Mouse (Mus musculus) brain, embryonic 18.5 days (tissue): ENCODE measurements around the gene Pth1r.

ENCODE experiments used
- DNase-seq: peaks from one replicate; pipeline ENCODE4 v3.0.0-alpha.2; 2012; ENCODE audit warnings: low read depth, low spot score

Gene Pth1r

GRCm38 (mm10) chr9:110750404-110751187, 3.7 kb upstream of the Pth1r start:
- DNase-seq: no peak

DNA sequence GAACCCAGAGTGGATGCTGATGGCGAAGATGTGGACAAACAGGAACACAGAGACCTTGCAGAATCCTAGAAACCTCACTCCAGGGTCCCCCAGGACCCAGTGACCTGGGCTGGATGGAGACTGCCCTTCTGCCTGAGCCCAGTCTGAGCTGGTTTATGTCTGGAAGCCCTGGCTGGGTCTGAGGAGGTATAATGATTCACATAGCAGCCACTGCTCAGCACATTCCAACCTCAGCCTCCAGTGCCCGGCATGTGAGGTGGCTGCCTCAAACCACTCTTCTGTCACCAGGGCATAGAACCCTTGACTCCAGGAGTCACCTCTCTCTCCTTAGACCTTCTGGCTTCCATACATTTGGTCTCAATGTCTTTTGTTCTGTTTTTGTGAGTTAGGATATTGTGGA, 1.5 kb upstream of the Pth1r start:
- no peak for DNase-seq

DNA sequence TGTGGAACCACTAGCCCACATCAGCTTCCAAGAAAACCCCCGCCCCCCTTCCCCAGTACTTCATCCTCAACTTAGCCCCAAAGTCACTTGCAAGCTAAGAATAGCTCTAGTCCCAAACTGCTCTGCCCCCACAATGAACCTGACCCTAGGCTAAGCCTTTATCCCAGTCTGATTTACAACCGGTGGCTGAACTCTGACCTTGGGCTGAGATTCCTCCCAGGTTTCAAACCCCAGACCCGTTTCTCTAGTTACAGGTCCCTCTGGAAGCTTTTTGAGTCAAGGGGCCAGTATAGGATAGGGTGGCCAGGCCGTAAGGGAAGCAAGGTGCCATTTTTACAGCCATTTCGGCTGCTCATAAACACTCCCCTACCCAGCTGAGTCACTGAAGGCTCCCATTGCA, 707 bp downstream of the Pth1r start:
- no peak for DNase-seq

- DNase-seq: no peak
These were observed 1.2 kb downstream of the Pth1r start for GRCm38 (mm10) chr9:110745752-110746151.

DNA sequence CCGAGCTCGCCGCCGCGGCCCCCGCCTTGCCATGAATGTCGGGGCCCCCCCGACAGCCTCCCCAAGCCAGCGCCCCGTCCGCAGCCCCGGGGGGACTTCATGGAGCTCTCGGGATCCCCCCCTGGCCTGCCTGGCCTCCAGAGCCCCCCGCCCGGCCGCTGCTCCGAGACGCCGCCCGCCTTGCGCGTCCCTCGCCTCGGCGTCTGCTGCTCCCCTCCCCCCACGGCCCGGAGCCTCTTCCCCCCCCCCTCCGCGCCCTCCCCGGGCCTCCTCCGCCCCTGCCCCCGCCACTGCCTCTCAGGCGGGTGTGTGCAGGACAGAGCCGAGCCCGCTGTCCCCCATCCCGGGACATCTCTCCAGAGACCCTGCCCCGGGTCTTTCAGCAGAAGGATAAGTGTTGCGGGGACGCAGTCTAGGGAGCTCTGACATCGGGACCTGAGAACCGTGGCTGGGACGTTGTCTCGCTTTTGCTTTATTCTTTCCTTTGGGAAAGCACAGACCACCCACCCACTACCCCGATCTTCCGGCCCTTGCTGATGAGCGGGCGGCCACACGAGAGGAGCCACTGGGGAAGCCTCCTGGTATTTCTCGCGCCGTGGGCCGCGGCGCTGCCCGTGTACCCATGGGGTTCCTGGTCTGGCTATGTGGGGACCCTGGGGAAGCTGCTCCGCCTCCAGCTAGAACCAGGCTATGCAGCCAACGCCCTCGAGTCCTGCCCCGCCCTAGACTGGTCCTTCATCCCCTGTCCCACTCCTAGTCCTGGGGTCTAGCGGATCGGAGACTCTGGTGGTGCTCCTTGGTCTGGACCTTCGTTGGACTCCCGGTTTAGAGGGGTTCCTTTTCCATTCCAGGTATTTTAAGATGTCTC, 3.3 kb downstream of the Pth1r start:
- DNase-seq: no peak

GRCm38 (mm10) chr9:110742951-110743455, 3.9 kb downstream of the Pth1r start:
- no peak for DNase-seq

- DNase-seq: no peak
These were observed 4.5 kb downstream of the Pth1r start for GRCm38 (mm10) chr9:110742295-110742950.

DNA sequence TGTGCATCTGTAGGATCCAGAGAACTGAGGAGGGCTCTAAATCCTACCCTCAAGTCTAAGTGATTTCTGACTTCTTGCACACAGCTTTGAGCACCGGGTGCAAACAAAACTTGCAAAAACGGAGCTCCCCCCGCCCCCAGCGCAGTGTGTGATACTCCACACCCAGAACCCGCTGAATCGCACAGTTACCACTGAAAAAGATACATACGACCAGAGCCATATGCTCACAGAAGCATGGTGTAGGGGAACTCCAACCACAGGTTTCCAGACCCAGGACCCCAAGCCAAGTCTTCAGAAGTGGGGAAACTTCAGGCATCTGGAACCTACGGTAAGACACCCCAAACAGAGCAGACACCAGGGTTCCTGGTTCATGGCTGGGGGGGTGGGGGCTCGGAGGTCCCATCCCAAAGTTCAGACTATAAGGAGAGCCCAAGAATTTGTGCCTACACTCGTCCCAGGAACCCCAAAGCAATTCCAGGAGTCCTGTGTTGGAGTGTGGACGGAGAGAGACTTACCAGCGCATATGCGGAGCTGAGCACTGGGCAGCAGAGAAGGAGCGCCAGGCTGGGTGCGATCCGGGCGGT, 5.1 kb downstream of the Pth1r start, which contains the start of gene Myl3:
Myl3 (plus strand) TSS at position 151 of the 584 bp plus-strand sequence.
- DNase-seq: no peak

DNA sequence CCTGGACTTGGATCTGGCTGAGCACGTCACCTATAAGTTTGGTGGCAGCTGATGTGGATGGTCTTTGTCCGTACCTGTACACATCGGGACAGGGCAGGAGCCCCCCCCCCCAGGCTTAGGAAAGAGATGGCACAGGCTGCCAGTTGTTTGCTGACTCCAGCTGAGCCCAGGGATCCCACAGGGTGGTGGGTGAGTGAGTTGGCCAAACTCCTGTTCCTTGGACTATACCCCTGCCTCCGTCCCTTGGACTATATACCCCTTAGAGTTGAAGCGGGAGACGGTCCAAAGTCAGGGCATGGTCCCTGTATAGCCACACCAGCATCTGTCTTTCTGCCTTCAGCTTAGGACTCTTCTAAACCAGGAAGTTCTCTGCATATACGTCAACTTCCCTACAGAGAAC, 7.0 kb downstream of the Pth1r start:
- no peak for DNase-seq

DNA sequence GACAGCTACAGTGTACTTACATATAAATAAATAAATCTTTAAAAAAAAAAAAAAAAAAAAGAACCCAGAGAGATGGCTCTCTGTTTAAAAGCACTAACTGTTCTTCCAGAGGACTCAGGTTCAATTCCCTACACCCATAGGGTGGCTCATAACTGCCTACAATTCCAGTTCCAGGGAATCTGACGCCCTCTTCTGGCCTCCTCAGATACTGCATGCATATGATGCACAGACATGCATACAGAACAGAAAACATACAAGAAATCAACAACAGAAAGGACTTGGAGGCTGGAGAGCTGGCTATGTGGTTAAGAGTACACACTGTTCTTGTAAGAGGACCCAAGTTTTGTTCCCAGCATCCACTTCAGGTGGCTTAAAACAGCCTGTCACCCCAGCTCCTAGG, 8.9 kb downstream of the Pth1r start:
- DNase-seq: no peak

DNA sequence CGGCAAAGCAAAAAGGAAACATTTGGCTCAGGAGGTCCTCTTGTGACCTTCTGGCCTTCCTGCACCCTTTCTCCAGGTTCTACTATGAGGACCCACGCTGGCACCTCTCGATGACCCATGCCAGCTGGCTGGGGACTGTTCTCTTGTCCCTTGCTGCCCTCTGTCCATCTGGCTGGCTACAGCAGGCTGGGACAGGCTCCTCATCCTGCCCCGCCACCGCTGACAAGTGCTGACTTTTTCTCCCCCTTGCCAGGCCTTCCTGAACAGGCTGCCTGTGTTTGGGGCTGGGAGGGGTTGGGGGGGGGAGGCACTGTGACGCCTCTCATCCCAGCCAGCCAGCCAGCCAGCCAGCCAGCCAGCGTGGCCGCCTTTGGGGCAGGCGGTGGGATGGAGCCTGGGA, 10.6 kb downstream of the Pth1r start:
- no peak for DNase-seq

DNA sequence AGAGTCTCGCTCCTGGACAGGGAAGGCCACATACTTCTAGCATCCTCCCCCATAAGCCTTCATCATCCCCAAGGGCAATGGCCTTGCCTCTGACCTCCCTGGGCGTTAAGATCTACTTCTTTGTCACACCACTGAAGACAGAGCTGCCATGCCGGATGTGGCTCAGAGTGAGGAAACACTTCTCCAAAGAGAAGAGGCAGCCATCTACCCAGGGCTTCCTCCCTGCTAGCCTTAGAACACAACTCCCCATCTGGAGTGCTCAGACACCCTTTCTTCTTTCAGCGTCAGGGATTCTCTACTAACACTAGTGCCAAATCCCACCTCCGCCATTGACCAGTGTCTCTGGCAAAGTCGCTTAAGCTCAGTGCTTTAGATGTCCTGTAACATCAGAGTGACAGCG, 12.8 kb downstream of the Pth1r start:
- DNase-seq: no peak

GRCm38 (mm10) chr9:110733102-110733501, 13.8 kb downstream of the Pth1r start:
- DNase-seq: no peak

DNA sequence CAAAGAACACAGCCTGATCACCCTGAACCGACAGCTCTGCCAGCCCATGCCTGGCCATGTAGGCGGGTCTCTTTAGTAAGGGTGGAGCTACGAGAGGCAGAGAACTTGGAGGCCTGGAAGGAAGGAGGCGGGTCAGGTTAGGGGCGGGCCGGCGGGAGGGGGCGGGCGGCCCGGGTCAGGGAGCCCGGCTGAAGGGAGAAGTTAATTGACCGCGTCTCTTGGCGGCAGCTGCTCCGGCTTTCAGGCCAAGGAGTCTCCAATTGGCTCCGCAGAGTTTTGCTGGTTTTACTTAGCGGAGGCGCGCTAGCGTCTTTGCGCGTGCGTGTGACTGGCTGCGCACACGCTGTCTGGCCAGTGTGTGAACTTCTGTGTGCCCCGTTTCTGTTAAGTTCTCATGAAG, 14.3 kb downstream of the Pth1r start:
- DNase-seq: no peak

DNA sequence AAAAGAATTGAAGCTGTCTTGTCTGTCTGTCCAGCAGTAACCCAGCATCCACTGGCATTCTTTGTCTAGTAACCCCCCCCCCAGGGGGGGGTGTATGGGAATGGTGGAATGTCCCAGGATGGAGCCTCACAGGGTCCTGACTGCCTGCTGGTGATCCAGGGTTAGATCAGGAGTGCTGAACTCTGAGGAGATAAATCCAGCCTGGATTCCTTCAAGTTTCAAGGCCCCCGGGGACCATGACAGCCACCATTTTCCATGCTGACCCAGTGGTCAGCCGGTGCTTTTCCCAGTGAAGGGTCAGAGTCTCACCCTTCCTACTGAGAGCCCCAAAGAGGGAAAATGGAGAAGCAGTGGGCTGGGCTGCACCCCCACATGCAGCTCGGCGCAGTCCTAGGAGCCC, 15.1 kb downstream of the Pth1r start:
- DNase-seq: no peak

DNA sequence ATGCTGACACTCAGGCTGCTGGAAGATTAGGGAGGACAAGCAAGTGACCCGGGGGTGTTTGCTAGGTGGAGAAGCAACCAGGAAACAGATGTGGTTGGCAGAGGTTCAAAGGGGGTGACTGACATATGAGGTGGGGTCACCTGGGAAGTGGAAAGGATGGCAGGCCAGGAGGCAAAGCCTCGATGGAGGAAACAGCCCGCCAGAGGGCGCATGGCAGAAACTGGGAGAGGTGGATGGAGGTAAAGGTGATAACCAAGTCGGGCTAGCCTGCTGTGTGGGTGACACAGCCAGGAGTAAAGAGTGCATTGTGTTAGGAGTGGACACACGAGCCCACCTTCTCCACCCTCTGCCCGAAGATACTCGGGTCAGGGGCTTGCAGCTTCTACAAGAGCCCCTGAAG, 17.1 kb downstream of the Pth1r start:
- no peak for DNase-seq

- DNase-seq: no peak
These were observed 20.1 kb downstream of the Pth1r start for GRCm38 (mm10) chr9:110726867-110727266.

- no peak for DNase-seq
These were observed 21.2 kb downstream of the Pth1r start for GRCm38 (mm10) chr9:110725721-110726135.

GRCm38 (mm10) chr9:110722060-110722459, 24.9 kb downstream of the Pth1r start:
- DNase-seq: no peak

DNA sequence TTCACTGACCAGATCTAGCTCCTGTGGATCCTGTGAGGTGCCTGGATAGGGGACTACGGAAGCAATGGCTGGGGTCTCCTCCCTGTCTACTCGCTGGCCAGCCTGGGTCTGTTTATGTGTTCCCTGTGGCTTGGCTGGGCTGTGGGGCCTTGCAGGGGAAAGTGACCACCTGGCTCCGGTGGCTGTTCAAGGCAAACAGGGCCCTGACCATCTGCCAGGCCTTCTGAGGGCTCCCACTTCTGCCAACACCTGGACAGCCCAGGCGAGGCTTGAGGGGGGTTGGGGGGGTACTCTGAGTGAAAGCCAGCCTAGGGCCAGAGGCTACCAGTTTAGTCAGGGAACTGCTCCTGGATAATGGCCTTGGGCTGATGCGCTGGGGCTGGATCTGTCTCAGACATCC, 27.0 kb downstream of the Pth1r start:
- DNase-seq: no peak

DNA sequence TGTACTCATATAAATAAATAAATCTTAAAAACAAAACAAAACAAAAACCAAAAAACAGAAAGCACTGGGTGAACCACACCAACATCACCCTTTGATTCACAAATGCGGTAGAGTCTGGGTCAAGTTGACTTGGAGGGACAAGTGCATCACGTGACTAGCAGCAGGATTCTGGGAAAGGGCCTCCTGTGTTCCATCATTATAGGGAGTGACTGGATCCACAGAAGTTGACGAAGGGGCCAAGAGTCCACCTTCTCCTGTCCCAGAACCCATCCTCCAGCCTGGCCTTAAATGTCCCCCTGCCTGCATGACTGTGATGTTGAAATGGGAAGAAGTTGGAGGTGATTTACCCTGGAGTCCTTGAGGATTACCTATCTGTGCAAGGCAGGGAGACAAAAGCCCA, 28.1 kb downstream of the Pth1r start:
- no peak for DNase-seq

GRCm38 (mm10) chr9:110718071-110718470, 28.9 kb downstream of the Pth1r start:
- no peak for DNase-seq
